Mouse (Mus musculus): ENCODE results near the gene Agbl4. TPM values are rescaled to one million over a fixed set of nuclear protein-coding genes. Genes with fewer than 3 reads are reported as not detected.

The Agbl4 gene
- total and polyA plus RNA-seq, 3 experiments, result not detected

- Histone ChIP-seq H3K4me1 (ENCODE audit: control insufficient read depth in 1 of 2, insufficient read depth in 2 of 2, low read length in 2 of 2) (no peaks in the 10 kb centered on the region), H3K36me3 (ENCODE audit: control insufficient read depth in 1 of 2, insufficient read depth in 2 of 2, low read length in 2 of 2) (no peaks in the 10 kb centered on the region), H3K9me3 (replicated peaks; ENCODE audit: insufficient read depth, low read length) (no peaks in the 10 kb centered on the region), H3K9ac (ENCODE audit: control insufficient read depth, low read depth, low read length, poor library complexity, severe bottlenecking) (no peak overlapping the region), H3K79me2 (ENCODE audit: control insufficient read depth, insufficient read depth, low read length, poor library complexity) (no peaks in the 10 kb centered on the region), H3K27me3 (ENCODE audit: control insufficient read depth in 1 of 2, insufficient read depth in 2 of 2, low read length in 2 of 2) (no peaks in the 10 kb centered on the region), H3K4me3 (ENCODE audit: control insufficient read depth in 1 of 2, insufficient read depth in 1 of 2, low read depth in 2 of 2, low read length in 2 of 2) (no peak overlapping the region), H3K27ac (ENCODE audit: control insufficient read depth, low read depth, low read length) (no peak overlapping the region)
- DNase-seq (ENCODE audit: low read depth, low spot score), result no peak
- no peak for TF ChIP-seq EP300 (IDR thresholded peaks at IDR 0.05; ENCODE audit: low read depth in 1 of 2, low read length in 2 of 2)
- TF ChIP-seq SIN3A (IDR thresholded peaks at IDR 0.05; ENCODE audit: low read length), result no peak
- TF ChIP-seq CHD1 (IDR thresholded peaks at IDR 0.05; ENCODE audit: low read depth, low read length), result no peak
- no peak for TF ChIP-seq NELFE (IDR thresholded peaks at IDR 0.05; ENCODE audit: low read depth, low read length)
- TF ChIP-seq E2F4 (IDR thresholded peaks at IDR 0.05; ENCODE audit: borderline replicate concordance, low read depth, low read length), result no peak
- TF ChIP-seq TAL1 (IDR thresholded peaks at IDR 0.05; ENCODE audit: low read length), result no peak
- no peak for TF ChIP-seq CTCF (IDR thresholded peaks at IDR 0.05 in 2 of 3, conservative IDR thresholded peaks at IDR 0.05 in 1 of 3; ENCODE audit: control insufficient read depth in 1 of 3, insufficient read depth in 1 of 3, low read depth in 2 of 3, low read length in 3 of 3, poor library complexity in 1 of 3, severe bottlenecking in 1 of 3)
These were observed 1181.8 kb downstream of the Agbl4 start for GRCm38 (mm10) chr4:111579115-111579862.

DNA sequence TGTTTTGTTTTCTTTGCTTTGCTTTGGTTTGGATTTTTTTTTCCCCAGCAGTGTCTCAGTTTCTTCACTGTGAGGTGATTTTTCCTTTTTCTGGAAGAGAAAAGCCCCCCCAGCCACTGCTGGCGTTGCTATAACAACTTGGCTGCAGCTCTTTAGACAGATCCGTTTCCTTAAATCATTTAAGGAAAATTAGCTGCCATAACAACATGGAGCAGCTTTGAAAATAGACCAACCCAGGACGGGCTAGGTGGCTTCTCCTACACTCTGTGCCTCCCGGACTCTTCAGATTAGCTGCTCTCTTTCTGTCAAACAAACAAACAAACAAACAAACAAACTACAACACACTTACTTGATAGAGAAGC, 1182.4 kb downstream of the Agbl4 start:
- Histone ChIP-seq H3K79me2 (ENCODE audit: control insufficient read depth, insufficient read depth, low read length, poor library complexity) (no peaks in the 10 kb centered on the region), H3K9ac (ENCODE audit: control insufficient read depth, low read depth, low read length, poor library complexity, severe bottlenecking) (no peak overlapping the region), H3K27me3 (ENCODE audit: control insufficient read depth in 1 of 2, insufficient read depth in 2 of 2, low read length in 2 of 2) (no peaks in the 10 kb centered on the region), H3K36me3 (ENCODE audit: control insufficient read depth in 1 of 2, insufficient read depth in 2 of 2, low read length in 2 of 2) (no peaks in the 10 kb centered on the region), H3K4me3 (ENCODE audit: control insufficient read depth in 1 of 2, insufficient read depth in 1 of 2, low read depth in 2 of 2, low read length in 2 of 2) (no peak overlapping the region), H3K27ac (ENCODE audit: control insufficient read depth, low read depth, low read length) (no peak overlapping the region), H3K4me1 (ENCODE audit: control insufficient read depth in 1 of 2, insufficient read depth in 2 of 2, low read length in 2 of 2) (no peaks in the 10 kb centered on the region), H3K9me3 (replicated peaks; ENCODE audit: insufficient read depth, low read length) (no peaks in the 10 kb centered on the region)
- DNase-seq (ENCODE audit: low read depth, low spot score), result no peak
- TF ChIP-seq HCFC1 (IDR thresholded peaks at IDR 0.05; ENCODE audit: low read depth, low read length) (no peak), CHD2 (IDR thresholded peaks at IDR 0.05; ENCODE audit: low read length) (no peak), GATA1 (IDR thresholded peaks at IDR 0.05; ENCODE audit: low read depth, low read length) (no peak), JUND (IDR thresholded peaks at IDR 0.05; ENCODE audit: low read depth, low read length) (no peak), ELF1 (IDR thresholded peaks at IDR 0.05; ENCODE audit: low read depth, low read length) (no peak), POLR2AphosphoS5 (IDR thresholded peaks at IDR 0.05; ENCODE audit: borderline replicate concordance, low read depth, low read length) (no peak), NELFE (IDR thresholded peaks at IDR 0.05; ENCODE audit: low read depth, low read length) (no peak), POLR2AphosphoS2 (IDR thresholded peaks at IDR 0.05; ENCODE audit: low read length) (no peak), SIN3A (IDR thresholded peaks at IDR 0.05; ENCODE audit: low read length) (no peak), MAFK (IDR thresholded peaks at IDR 0.05; ENCODE audit: borderline replicate concordance, low read depth, low read length) (no peak), MAX (IDR thresholded peaks at IDR 0.05; ENCODE audit: low read length) (no peak), CTCF (IDR thresholded peaks at IDR 0.05 in 2 of 3, conservative IDR thresholded peaks at IDR 0.05 in 1 of 3; ENCODE audit: control insufficient read depth in 1 of 3, insufficient read depth in 1 of 3, low read depth in 2 of 3, low read length in 3 of 3, poor library complexity in 1 of 3, severe bottlenecking in 1 of 3) (no peak), CHD1 (IDR thresholded peaks at IDR 0.05; ENCODE audit: low read depth, low read length) (no peak), MEF2A (IDR thresholded peaks at IDR 0.05; ENCODE audit: extremely low read depth, insufficient replicate concordance, low read depth, low read length, poor library complexity, severe bottlenecking) (no peak), MAZ (IDR thresholded peaks at IDR 0.05; ENCODE audit: low read depth, low read length) (no peak), TBP (IDR thresholded peaks at IDR 0.05; ENCODE audit: low read depth, low read length) (no peak), EP300 (IDR thresholded peaks at IDR 0.05; ENCODE audit: low read depth in 1 of 2, low read length in 2 of 2) (no peak), USF2 (IDR thresholded peaks at IDR 0.05; ENCODE audit: borderline replicate concordance in 1 of 2, insufficient read depth in 1 of 2, low read depth in 1 of 2, low read length in 2 of 2) (no peak)
